Mouse (Mus musculus): ENCODE data around the gene Gm2163.
"Not testable (repeated sequence)": the region's sequence is repeated elsewhere in the genome, so short reads cannot be mapped to it uniquely, and the experiment has no call there.

- not testable (repeated sequence) for TF ChIP-seq CTCF (conservative IDR thresholded peaks at IDR 0.05; ENCODE audit: low read length); NANOG (IDR thresholded peaks at IDR 0.05; ENCODE audit: borderline replicate concordance, low read length); POU5F1 (IDR thresholded peaks at IDR 0.05; ENCODE audit: borderline replicate concordance, low read length)
Measured at GRCm38 (mm10) chr4:42611895-42612294, 145.3 kb downstream of the Gm2163 start, which contains the start of gene Gm10591.
